Mouse (Mus musculus) gastrocnemius, adult 2 months (tissue): ENCODE measurements around the gene Abhd15. TPM values are rescaled to one million over a fixed set of nuclear protein-coding genes. Genes with fewer than 3 reads are reported as not detected.
A peak's percentile ranks its signal among the peaks of the same experiment; 100 is the strongest.

Experiments used
- DNase-seq: peaks from one replicate; pipeline ENCODE4 v3.0.0; 2022
- H3K27ac ChIP-seq: fragments of 200-600 bp; 2 replicates; pipeline ENCODE4 v1.8.1; 2022; ENCODE audit warnings: mild to moderate bottlenecking
- H3K4me3 ChIP-seq: fragments of 200-600 bp; 2 replicates; pipeline ENCODE4 v1.8.1; 2022; ENCODE audit warnings: mild to moderate bottlenecking, moderate library complexity
- CTCF ChIP-seq: fragments of 200-600 bp; IDR thresholded peaks from 2 replicates; pipeline ENCODE4 v1.8.1; 2022; ENCODE audit warnings: antibody characterized with exemption, mild to moderate bottlenecking, moderate library complexity
- intact Hi-C: fragments of 180-260 bp; cut with DNase I; formaldehyde crosslinking; loops from one replicate; pipeline ENCODE4 v1.15.1; 2025
- total RNA-seq, 2 experiments: library from RNA; stranded (reverse); gene quantifications; 2 replicates each; pipeline ENCODE4 v1.2.3; 2021

The Abhd15 gene
- total RNA-seq, 2 experiments from 2014 or later: 0.18 to 0.50 TPM

- TF ChIP-seq CTCF: peak; percentile 59
- Histone ChIP-seq H3K4me3 (peak overlapping the region; percentile 50), H3K27ac (peak overlapping the region; percentile 90)
- intact Hi-C loops: no loop called here
- DNase-seq: peak; percentile 58
Measured at GRCm38 (mm10) chr11:77497341-77497756, 17.6 kb upstream of the Abhd15 start.

GRCm38 (mm10) chr11:77497851-77498250 is 17.1 kb upstream of the Abhd15 start:
- Histone ChIP-seq H3K27ac (peak overlapping the region; percentile 90), H3K4me3 (peak overlapping the region; percentile 50)
- intact Hi-C loops: no loop called here
- no peak for TF ChIP-seq CTCF
- no peak for DNase-seq

GRCm38 (mm10) chr11:77498261-77499139 is 16.4 kb upstream of the Abhd15 start:
- H3K27ac ChIP-seq: peak overlapping the region; percentile 90
- intact Hi-C loops: no loop called here

GRCm38 (mm10) chr11:77499354-77499753 is 15.6 kb upstream of the Abhd15 start:
- peak overlapping the region; percentile 43; the same call in 1 of the 2 replicates for H3K27ac ChIP-seq
- no peak for TF ChIP-seq CTCF
- intact Hi-C loops: no loop called here
- no peak overlapping the region for H3K4me3 ChIP-seq
- peak; percentile 53 for DNase-seq

More at GRCm38 (mm10) chr11:77498261-77499139, 16.4 kb upstream of the Abhd15 start:
- H3K4me3 ChIP-seq: peak overlapping the region; percentile 50
- no peak for TF ChIP-seq CTCF
- no peak for DNase-seq

GRCm38 (mm10) chr11:77500361-77501325 is 14.3 kb upstream of the Abhd15 start:
- no peak overlapping the region for H3K4me3 ChIP-seq
- intact Hi-C loops: loop anchor here (5.0 to 10.0 kb wide), 2 partner anchors 33 to 396 kb away; no protein-coding TSS in a partner anchor
- H3K27ac ChIP-seq: peak overlapping the region; percentile 46; the same call in 1 of the 2 replicates
- DNase-seq: no peak
- TF ChIP-seq CTCF: no peak

GRCm38 (mm10) chr11:77501392-77501791 is 13.5 kb upstream of the Abhd15 start:
- no peak overlapping the region for H3K4me3 ChIP-seq
- H3K27ac ChIP-seq: peak overlapping the region; percentile 46; the same call in 1 of the 2 replicates
- peak; percentile 88 for DNase-seq
- intact Hi-C loops: loop anchor here (5.0 to 10.0 kb wide), 2 partner anchors 34 to 397 kb away; no protein-coding TSS in a partner anchor
- peak; percentile 95; the same call in 1 of the 2 replicates for TF ChIP-seq CTCF

- intact Hi-C loops: loop anchor here (5.0 to 10.0 kb wide), 2 partner anchors 35 to 397 kb away; no protein-coding TSS in a partner anchor
- Histone ChIP-seq H3K4me3 (no peak overlapping the region), H3K27ac (no peak overlapping the region)
- no peak for DNase-seq
- no peak for TF ChIP-seq CTCF
Measured at GRCm38 (mm10) chr11:77501971-77502370, 12.9 kb upstream of the Abhd15 start.

- TF ChIP-seq CTCF: no peak
- H3K4me3 ChIP-seq: no peak overlapping the region
- H3K27ac ChIP-seq: peak overlapping the region; percentile 70
- DNase-seq: no peak
- intact Hi-C loops: loop anchor here (5.0 to 10.0 kb wide), 2 partner anchors 35 to 398 kb away; no protein-coding TSS in a partner anchor
Measured at GRCm38 (mm10) chr11:77502481-77502880, 12.4 kb upstream of the Abhd15 start.

GRCm38 (mm10) chr11:77503511-77503910 is 11.4 kb upstream of the Abhd15 start:
- DNase-seq: peak; percentile 77
- no peak for TF ChIP-seq CTCF
- intact Hi-C loops: loop anchor here (5.0 to 10.0 kb wide), 2 partner anchors 36 to 399 kb away; no protein-coding TSS in a partner anchor

GRCm38 (mm10) chr11:77504377-77504776 is 10.5 kb upstream of the Abhd15 start:
- TF ChIP-seq CTCF: no peak
- peak overlapping the region; percentile 43; the same call in 1 of the 2 replicates for H3K4me3 ChIP-seq
- no peak for DNase-seq
- intact Hi-C loops: loop anchor here (5.0 to 10.0 kb wide), 2 partner anchors 37 to 400 kb away; no protein-coding TSS in a partner anchor
- H3K27ac ChIP-seq: no peak overlapping the region; the same call in 1 of the 2 replicates

More at GRCm38 (mm10) chr11:77503511-77503910, 11.4 kb upstream of the Abhd15 start:
- Histone ChIP-seq H3K4me3 (peak overlapping the region; percentile 43), H3K27ac (peak overlapping the region; percentile 70)

GRCm38 (mm10) chr11:77505291-77505980 is 9.5 kb upstream of the Abhd15 start:
- H3K4me3 ChIP-seq: no peak overlapping the region
- H3K27ac ChIP-seq: no peak overlapping the region
- intact Hi-C loops: loop anchor here (5.0 to 10.0 kb wide), 2 partner anchors 127 to 401 kb away; no protein-coding TSS in a partner anchor
- TF ChIP-seq CTCF: no peak
- DNase-seq: no peak
